Mouse (Mus musculus) liver, embryonic 16.5 days (tissue): ENCODE data around the gene Fosb. TPM values are rescaled to one million over a fixed set of nuclear protein-coding genes. Genes with fewer than 3 reads are reported as not detected.

Experiments used
- ATAC-seq: fragments of 200-750 bp; cut with Nextera tagmentation; 2 replicates; pipeline ENCODE4 v1.8.0; 2017; ENCODE audit warnings: low read depth, mild to moderate bottlenecking, moderate number of reproducible peaks, moderate library complexity
- H3K27ac ChIP-seq: fragments of 300-500 bp; sonication (generic); 2 replicates; pipeline ENCODE4 v1.5.1; 2014; ENCODE audit warnings: mild to moderate bottlenecking, low read length
- H3K27me3 ChIP-seq: fragments of 300-500 bp; sonication (generic); 2 replicates; pipeline ENCODE4 v1.6.1; 2014; ENCODE audit warnings: low read depth, low read length, mixed read lengths; ENCODE audit not compliant: control insufficient read depth, insufficient read depth
- H3K36me3 ChIP-seq: fragments of 300-500 bp; sonication (generic); 2 replicates; pipeline ENCODE4 v1.6.1; 2014; ENCODE audit warnings: mild to moderate bottlenecking; ENCODE audit not compliant: control insufficient read depth, insufficient read depth
- H3K4me1 ChIP-seq: fragments of 300-500 bp; sonication (generic); 2 replicates; pipeline ENCODE4 v1.6.1; 2014; ENCODE audit warnings: low read depth, low read length, mixed read lengths; ENCODE audit not compliant: control insufficient read depth
- H3K4me2 ChIP-seq: fragments of 300-500 bp; sonication (generic); 2 replicates; pipeline ENCODE4 v1.6.1; 2014; ENCODE audit warnings: low read depth, low read length, mixed read lengths
- H3K4me3 ChIP-seq: fragments of 300-500 bp; sonication (generic); 2 replicates; pipeline ENCODE4 v1.5.1; 2014; ENCODE audit warnings: low read depth, mild to moderate bottlenecking, low read length
- H3K9ac ChIP-seq: fragments of 300-500 bp; sonication (generic); 2 replicates; pipeline ENCODE4 v1.6.1; 2014; ENCODE audit warnings: low read depth, low read length
- H3K9me3 ChIP-seq: fragments of 300-500 bp; sonication (generic); replicated peaks from 2 replicates; pipeline ENCODE4 v1.6.1; 2016; ENCODE audit warnings: low read length; ENCODE audit not compliant: control insufficient read depth
- WGBS: fragments of 180-500 bp; shearing (Covaris S2); extraction: QIAGEN DNeasy Blood & Tissue Kit; methylation state at CpG from one replicate; pipeline ENCODE4 v1.1.7; 2014; ENCODE audit not compliant: insufficient replicate concordance; 5-methylcytosine and 5-hydroxymethylcytosine counted together
- polyA plus RNA-seq: library from polyadenylated mRNA; unstranded; fragments of >200 nt; fragmentation: Nextera tagmentation; extraction: Ambion mirVana; gene quantifications from 2 replicates; pipeline ENCODE4 v1.2.1, GENCODE M21; 2015

Fosb gene
- polyA plus RNA-seq, 1 experiment from 2014 or later = not detected

DNA sequence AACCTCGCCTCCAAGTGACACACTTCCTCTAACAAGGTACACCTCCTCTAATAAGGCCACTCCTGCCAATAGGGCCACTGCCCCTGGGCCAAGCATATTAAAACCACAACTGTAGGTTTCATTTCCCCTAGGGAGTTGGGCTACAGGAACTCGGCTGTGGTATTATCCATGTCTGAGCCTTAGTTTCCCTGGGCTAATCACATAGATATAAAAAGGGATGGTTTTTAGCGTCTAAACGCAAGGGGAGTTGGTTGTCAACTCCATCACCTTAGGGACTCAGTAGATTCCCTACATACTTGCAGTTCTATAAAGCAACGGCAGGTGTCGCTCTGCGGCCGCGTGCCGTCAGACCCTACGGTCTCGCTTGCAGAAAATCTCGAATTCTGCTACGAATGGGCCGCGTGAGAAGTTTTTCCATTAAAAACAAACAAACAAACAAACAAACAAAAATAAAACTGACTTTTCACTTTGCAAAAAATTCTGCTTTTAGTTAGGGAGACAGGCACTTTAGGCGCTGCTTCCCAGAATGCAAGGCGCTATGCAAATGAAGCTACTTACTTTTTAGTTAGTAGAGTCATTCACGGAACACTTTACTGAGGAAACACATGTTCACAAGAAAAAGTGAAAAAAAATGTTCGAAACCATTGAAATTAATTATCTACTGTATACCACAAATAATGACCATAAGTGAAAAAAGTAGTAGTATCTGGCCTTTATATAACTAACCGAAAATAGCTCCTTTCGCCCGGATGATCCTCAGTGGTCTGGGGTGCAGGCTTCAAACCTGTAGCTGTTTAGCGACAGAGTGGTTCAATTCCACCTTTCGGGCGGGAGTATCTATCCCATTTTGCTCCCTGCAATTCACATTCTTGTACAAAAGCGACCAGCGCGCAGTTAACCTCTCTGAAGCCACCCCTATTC is 9.1 kb downstream of the Fosb start:
- Histone ChIP-seq H3K9ac (no peak overlapping the region), H3K27me3 (peaks cover 44% of the 10 kb centered on the region)
- WGBS = under 1% methylated on average over 29 of the region's 29 CpGs

GRCm38 (mm10) chr7:19299194-19299593 is 10.7 kb downstream of the Fosb start:
- H3K4me2 ChIP-seq = no peak overlapping the region
- peaks cover 29% of the 10 kb centered on the region for H3K27me3 ChIP-seq
- no peak for ATAC-seq
- H3K9me3 ChIP-seq = no peaks in the 10 kb centered on the region
- no peak overlapping the region for H3K27ac ChIP-seq
- peaks cover 3% of the 10 kb centered on the region; the same call in 1 of the 2 replicates for H3K4me1 ChIP-seq
- no peaks in the 10 kb centered on the region for H3K36me3 ChIP-seq
- no peak overlapping the region for H3K9ac ChIP-seq
- no peak overlapping the region for H3K4me3 ChIP-seq
- 13% methylated on average over 3 of the region's 3 CpGs for WGBS

More for the DNA sequence above, 9.1 kb downstream of the Fosb start:
- Histone ChIP-seq H3K4me3 (peak overlapping the region; percentile 56), H3K9me3 (no peaks in the 10 kb centered on the region), H3K4me2 (peak overlapping the region; percentile 33), H3K4me1 (no peaks in the 10 kb centered on the region; the same call in none of the 2 replicates), H3K27ac (no peak overlapping the region), H3K36me3 (no peaks in the 10 kb centered on the region)
- peak; percentile 89 for ATAC-seq

- Histone ChIP-seq H3K9me3 (no peaks in the 10 kb centered on the region), H3K4me2 (no peak overlapping the region), H3K9ac (no peak overlapping the region), H3K27ac (no peak overlapping the region), H3K4me1 (peaks cover 6% of the 10 kb centered on the region; the same call in 1 of the 2 replicates), H3K36me3 (no peaks in the 10 kb centered on the region), H3K4me3 (no peak overlapping the region), H3K27me3 (peaks cover 15% of the 10 kb centered on the region)
- 85% methylated on average over 5 of the region's 5 CpGs for WGBS
- ATAC-seq = no peak
Observed at GRCm38 (mm10) chr7:19297794-19298193, 12.1 kb downstream of the Fosb start.

GRCm38 (mm10) chr7:19297034-19297433 is 12.8 kb downstream of the Fosb start:
- Histone ChIP-seq H3K4me2 (no peak overlapping the region), H3K9me3 (no peaks in the 10 kb centered on the region), H3K4me1 (peaks cover 6% of the 10 kb centered on the region), H3K4me3 (no peak overlapping the region), H3K36me3 (no peaks in the 10 kb centered on the region), H3K27me3 (peaks cover 7% of the 10 kb centered on the region), H3K9ac (no peak overlapping the region), H3K27ac (no peak overlapping the region)
- WGBS = 77% methylated on average over 6 of the region's 6 CpGs
- ATAC-seq = no peak

GRCm38 (mm10) chr7:19295503-19296185 is 14.2 kb downstream of the Fosb start:
- Histone ChIP-seq H3K36me3 (no peaks in the 10 kb centered on the region), H3K27ac (no peak overlapping the region), H3K9ac (0 out of 2 replicates have a peak overlapping the region, but pooled peaks have one; percentile 15), H3K4me1 (peaks cover 20% of the 10 kb centered on the region), H3K4me2 (peak overlapping the region; percentile 56), H3K4me3 (peak overlapping the region; percentile 45), H3K27me3 (no peaks in the 10 kb centered on the region), H3K9me3 (no peaks in the 10 kb centered on the region)
- peak; percentile 44 for ATAC-seq
- WGBS = 11% methylated on average over 20 of the region's 22 CpGs

DNA sequence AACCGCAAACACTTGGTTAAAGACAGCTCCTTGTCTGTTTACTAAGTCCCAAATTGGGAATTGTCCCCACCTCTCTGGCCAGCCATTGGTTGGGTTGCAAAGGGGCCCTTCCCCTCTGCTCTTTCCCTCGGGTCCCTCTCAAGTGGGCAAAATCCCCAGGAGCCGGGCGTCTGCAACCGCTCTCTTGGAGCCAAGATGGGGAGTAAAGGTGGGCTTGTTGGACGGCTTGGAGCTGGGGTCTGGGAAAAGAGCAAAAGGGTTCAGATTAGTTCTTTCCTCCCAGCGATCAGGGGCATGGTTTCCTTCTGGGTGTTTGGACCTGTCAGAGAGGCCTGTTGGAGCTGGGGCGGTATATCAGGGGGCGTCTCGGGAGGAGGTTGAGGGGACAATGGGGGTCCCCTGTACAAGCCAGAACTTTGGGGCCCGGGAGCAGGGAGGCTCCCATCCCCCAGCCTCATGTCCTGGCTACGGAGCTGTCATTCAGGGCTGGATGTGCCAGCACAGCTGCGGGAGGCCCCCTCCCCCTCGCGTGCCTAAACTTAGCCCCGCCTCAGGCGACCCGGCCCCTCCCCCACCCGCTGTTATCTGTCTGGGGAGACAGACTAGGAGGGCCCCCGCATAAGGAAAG is 18.8 kb downstream of the Fosb start:
- peak overlapping the region; percentile 76 for H3K4me2 ChIP-seq

DNA sequence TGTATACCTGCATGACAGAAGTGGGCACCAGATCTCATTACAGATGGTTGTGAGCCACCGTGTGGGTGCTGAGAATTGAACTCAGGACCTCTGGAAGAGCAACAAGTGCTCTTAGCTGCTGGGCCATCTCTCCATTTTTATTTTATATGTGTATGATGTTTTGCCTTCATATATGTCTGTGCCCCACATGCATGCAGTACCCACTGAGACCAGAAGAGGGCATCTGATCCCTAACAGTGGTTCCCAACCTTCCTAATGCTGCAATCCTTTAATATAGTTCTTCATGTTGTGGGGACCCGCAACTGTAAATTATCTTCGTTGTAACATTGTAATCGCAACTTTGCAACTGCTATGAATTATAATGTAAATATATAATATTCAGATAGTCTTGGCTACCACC is 25.1 kb downstream of the Fosb start:
- Histone ChIP-seq H3K9ac (no peak overlapping the region), H3K36me3 (no peaks in the 10 kb centered on the region), H3K4me3 (no peak overlapping the region), H3K9me3 (no peaks in the 10 kb centered on the region), H3K27ac (no peak overlapping the region), H3K4me2 (no peak overlapping the region), H3K27me3 (peaks cover 44% of the 10 kb centered on the region), H3K4me1 (peaks cover 18% of the 10 kb centered on the region)
- ATAC-seq = no peak
- WGBS = 11% methylated on average over 4 of the region's 4 CpGs

More for the DNA sequence above, 18.8 kb downstream of the Fosb start:
- ATAC-seq = peak; percentile 66
- Histone ChIP-seq H3K4me1 (peaks cover 20% of the 10 kb centered on the region), H3K4me3 (peak overlapping the region; percentile 50), H3K9ac (peak overlapping the region; percentile 45), H3K9me3 (no peaks in the 10 kb centered on the region), H3K27me3 (peaks cover 5% of the 10 kb centered on the region), H3K36me3 (no peaks in the 10 kb centered on the region), H3K27ac (no peak overlapping the region)
- 1% methylated on average over 20 of the region's 20 CpGs for WGBS

GRCm38 (mm10) chr7:19283406-19283804 is 26.4 kb downstream of the Fosb start:
- peaks cover 57% of the 10 kb centered on the region for H3K27me3 ChIP-seq
- 34% methylated on average over 14 of the region's 14 CpGs for WGBS
- H3K9ac ChIP-seq = no peak overlapping the region
- no peak for ATAC-seq
- no peaks in the 10 kb centered on the region for H3K36me3 ChIP-seq
- H3K9me3 ChIP-seq = no peaks in the 10 kb centered on the region
- no peak overlapping the region for H3K27ac ChIP-seq
- peak overlapping the region; percentile 80; the same call in 1 of the 2 replicates for H3K4me2 ChIP-seq
- peaks cover 18% of the 10 kb centered on the region for H3K4me1 ChIP-seq
- no peak overlapping the region for H3K4me3 ChIP-seq
